Mouse (Mus musculus) kidney, adult 2 months (tissue): ENCODE results near the gene H2afz. TPM values are rescaled to one million over a fixed set of nuclear protein-coding genes. Genes with fewer than 3 reads are reported as not detected.

ENCODE experiments used
- DNase-seq: peaks from one replicate; pipeline ENCODE4 v3.0.0; 2021
- H3K27ac ChIP-seq: fragments of 200-500 bp; 2 replicates; pipeline ENCODE4 v1.5.1; 2012; ENCODE audit warnings: low read depth, low read length, control low read depth, inconsistent platforms; ENCODE audit not compliant: insufficient read depth
- H3K27me3 ChIP-seq: fragments of 200-500 bp; replicated peaks from 2 replicates; pipeline ENCODE4 v1.6.1; 2012; ENCODE audit warnings: mild to moderate bottlenecking, moderate library complexity, low read length, inconsistent platforms; ENCODE audit not compliant: control insufficient read depth, insufficient read depth
- H3K36me3 ChIP-seq: fragments of 200-500 bp; 2 replicates; pipeline ENCODE4 v1.6.1; 2012; ENCODE audit warnings: mild to moderate bottlenecking, moderate library complexity, low read length, inconsistent platforms; ENCODE audit not compliant: control insufficient read depth, insufficient read depth
- H3K4me1 ChIP-seq: fragments of 200-500 bp; 2 replicates; pipeline ENCODE4 v1.6.1; 2011; ENCODE audit warnings: low read length; ENCODE audit not compliant: control insufficient read depth, insufficient read depth
- H3K4me3 ChIP-seq: fragments of 200-500 bp; 2 replicates; pipeline ENCODE4 v1.5.1; 2011; ENCODE audit warnings: mild to moderate bottlenecking, low read depth, low read length, control low read depth; ENCODE audit not compliant: insufficient read depth
- CTCF ChIP-seq: fragments of 200-500 bp; conservative IDR thresholded peaks from 2 replicates; pipeline ENCODE4 v1.5.1; 2011; ENCODE audit warnings: low read depth, mild to moderate bottlenecking, control low read depth, low read length, moderate library complexity, mixed read lengths; ENCODE audit not compliant: insufficient read depth, insufficient read length
- POLR2A ChIP-seq: fragments of 200-500 bp; IDR thresholded peaks from one replicate; pipeline ENCODE4 v1.6.1; 2011; ENCODE audit warnings: low read depth, low read length, control low read depth
- WGBS: fragments of 180-500 bp; shearing (Covaris S2); methylation state at CpG from one replicate; pipeline ENCODE4 v1.1.7; 2018; 5-methylcytosine and 5-hydroxymethylcytosine counted together
- polyA plus RNA-seq: library from polyadenylated mRNA; depleted of rRNA; stranded (reverse); fragments of >200 nt; gene quantifications from 2 replicates; pipeline ENCODE4 v1.2.3, GENCODE M21; 2012

H2afz gene
- polyA plus RNA-seq, 1 experiment: 365 TPM

- TF ChIP-seq CTCF (no peak), POLR2A (no peak)
- no peak for DNase-seq
- 34% methylated on average over 22 of the region's 22 CpGs for WGBS
Observed at GRCm38 (mm10) chr3:137863330-137864123, 760 bp upstream of the H2afz start.

GRCm38 (mm10) chr3:137864988-137865982 lies 998 bp downstream of the H2afz start:
- no peaks in the 10 kb centered on the region; the same call in 1 of the 2 replicates for H3K4me1 ChIP-seq
- DNase-seq: peak; percentile 90
- 2% methylated on average over 74 of the region's 74 CpGs for WGBS
- no peaks in the 10 kb centered on the region for H3K36me3 ChIP-seq
- H3K4me3 ChIP-seq: peak overlapping the region; percentile 79
- TF ChIP-seq CTCF (peak; percentile 85), POLR2A (no peak)
- peak overlapping the region; percentile 84 for H3K27ac ChIP-seq
- H3K27me3 ChIP-seq: no peaks in the 10 kb centered on the region

More at GRCm38 (mm10) chr3:137863330-137864123, 760 bp upstream of the H2afz start:
- no peaks in the 10 kb centered on the region; the same call in 1 of the 2 replicates for H3K4me1 ChIP-seq
- peak overlapping the region; percentile 92 for H3K4me3 ChIP-seq
- no peaks in the 10 kb centered on the region for H3K27me3 ChIP-seq
- peak overlapping the region; percentile 93 for H3K27ac ChIP-seq
- H3K36me3 ChIP-seq: no peaks in the 10 kb centered on the region

- Histone ChIP-seq H3K27me3 (no peaks in the 10 kb centered on the region), H3K27ac (peak overlapping the region; percentile 84), H3K4me3 (peak overlapping the region; percentile 91), H3K4me1 (no peaks in the 10 kb centered on the region; the same call in 1 of the 2 replicates), H3K36me3 (no peaks in the 10 kb centered on the region)
- no peak for DNase-seq
- WGBS: 4% methylated on average over 2 of the region's 2 CpGs
- TF ChIP-seq CTCF: no peak
- TF ChIP-seq POLR2A: no peak
Observed at GRCm38 (mm10) chr3:137867133-137867436, 2.8 kb downstream of the H2afz start.

GRCm38 (mm10) chr3:137867437-137868093 lies 3.3 kb downstream of the H2afz start, which contains the start of gene Dnajb14:
Dnajb14 (plus strand) TSS chr3:137867675.
- Histone ChIP-seq H3K36me3 (no peaks in the 10 kb centered on the region), H3K27ac (peak within 1 kb of the TSS; percentile 84), H3K4me1 (no peaks in the 10 kb centered on the region; the same call in 1 of the 2 replicates), H3K4me3 (peak within 1 kb of the TSS; percentile 91), H3K27me3 (no peaks in the 10 kb centered on the region)
- WGBS: 2% methylated on average over 93 of the region's 94 CpGs
- DNase-seq: peak; percentile 69
- no peak for TF ChIP-seq POLR2A
- no peak for TF ChIP-seq CTCF

GRCm38 (mm10) chr3:137868094-137868913 lies 4.0 kb downstream of the H2afz start:
- DNase-seq: no peak
- TF ChIP-seq CTCF: no peak
- no peak for TF ChIP-seq POLR2A
- WGBS: 3% methylated on average over 25 of the region's 26 CpGs
- peak overlapping the region; percentile 63 for H3K27ac ChIP-seq
- H3K27me3 ChIP-seq: no peaks in the 10 kb centered on the region
- H3K4me3 ChIP-seq: peak overlapping the region; percentile 91
- H3K4me1 ChIP-seq: no peaks in the 10 kb centered on the region; the same call in 1 of the 2 replicates
- H3K36me3 ChIP-seq: no peaks in the 10 kb centered on the region

- 96% methylated on average over 9 of the region's 9 CpGs for WGBS
Observed at GRCm38 (mm10) chr3:137869395-137869794, 5.1 kb downstream of the H2afz start.

More at GRCm38 (mm10) chr3:137869395-137869794, 5.1 kb downstream of the H2afz start:
- no peak for TF ChIP-seq POLR2A
- no peak for TF ChIP-seq CTCF
- no peaks in the 10 kb centered on the region for H3K27me3 ChIP-seq
- no peaks in the 10 kb centered on the region for H3K4me1 ChIP-seq
- H3K4me3 ChIP-seq: no peak overlapping the region
- no peak overlapping the region for H3K27ac ChIP-seq
- peak; percentile 19 for DNase-seq
- H3K36me3 ChIP-seq: no peaks in the 10 kb centered on the region
